Mouse (Mus musculus) neural tube, embryonic 14.5 days (tissue): ENCODE data around the gene Mapk3. TPM values are rescaled to one million over a fixed set of nuclear protein-coding genes. Genes with fewer than 3 reads are reported as not detected.

Source experiments
- ATAC-seq: fragments of 200-750 bp; cut with Nextera tagmentation; 2 replicates; pipeline ENCODE4 v1.8.0; 2017; ENCODE audit warnings: low read depth, mild to moderate bottlenecking, moderate TSS enrichment, moderate library complexity
- H3K27ac ChIP-seq: fragments of 300-500 bp; sonication (generic); 2 replicates; pipeline ENCODE4 v1.5.1; 2014; ENCODE audit warnings: low read depth, mild to moderate bottlenecking, control low read depth, low read length, moderate library complexity, mixed read lengths
- H3K27me3 ChIP-seq: fragments of 300-500 bp; sonication (generic); 2 replicates; pipeline ENCODE4 v1.6.1; 2014; ENCODE audit warnings: low read length; ENCODE audit not compliant: control insufficient read depth, insufficient read depth
- H3K36me3 ChIP-seq: fragments of 300-500 bp; sonication (generic); 2 replicates; pipeline ENCODE4 v1.6.1; 2014; ENCODE audit warnings: low read length, mixed read lengths; ENCODE audit not compliant: control insufficient read depth, insufficient read depth
- H3K4me1 ChIP-seq: fragments of 300-500 bp; sonication (generic); 2 replicates; pipeline ENCODE4 v1.6.1; 2014; ENCODE audit warnings: low read length; ENCODE audit not compliant: control insufficient read depth, insufficient read depth
- H3K4me2 ChIP-seq: fragments of 300-500 bp; sonication (generic); 2 replicates; pipeline ENCODE4 v1.6.1; 2014; ENCODE audit warnings: mild to moderate bottlenecking, low read depth, low read length, control low read depth
- H3K4me3 ChIP-seq: fragments of 300-500 bp; sonication (generic); 2 replicates; pipeline ENCODE4 v1.5.1; 2014; ENCODE audit warnings: low read depth, low read length, control low read depth, mixed read lengths
- H3K9ac ChIP-seq: fragments of 300-500 bp; sonication (generic); replicated peaks from 2 replicates; pipeline ENCODE4 v1.6.1; 2014; ENCODE audit warnings: low read depth, mild to moderate bottlenecking, control low read depth, low read length, mixed read lengths
- H3K9me3 ChIP-seq: fragments of 300-500 bp; sonication (generic); 2 replicates; pipeline ENCODE4 v1.6.1; 2016; ENCODE audit warnings: low read length; ENCODE audit not compliant: control insufficient read depth
- WGBS: fragments of 180-500 bp; shearing (Covaris S2); extraction: QIAGEN DNeasy Blood & Tissue Kit; methylation state at CpG from one replicate; pipeline ENCODE4 v1.1.7; 2014; 5-methylcytosine and 5-hydroxymethylcytosine counted together
- polyA plus RNA-seq: library from polyadenylated mRNA; unstranded; fragments of >200 nt; fragmentation: Nextera tagmentation; extraction: Ambion mirVana; gene quantifications from 2 replicates; pipeline ENCODE4 v1.2.1, GENCODE M21; 2014

Mapk3 gene
- polyA plus RNA-seq, 1 experiment from 2014 or later = 85.9 TPM

GRCm38 (mm10) chr7:126762471-126763008, 3.1 kb downstream of the Mapk3 start:
- peak overlapping the region; percentile 3; the same call in 1 of the 2 replicates for H3K4me3 ChIP-seq
- peak overlapping the region; percentile 7; the same call in 1 of the 2 replicates for H3K27ac ChIP-seq
- no peak overlapping the region for H3K9ac ChIP-seq
- H3K4me2 ChIP-seq = peak overlapping the region; percentile 1; the same call in 1 of the 2 replicates
- no peak for ATAC-seq
- H3K27me3 ChIP-seq = no peaks in the 10 kb centered on the region
- H3K36me3 ChIP-seq = peaks cover 13% of the 10 kb centered on the region
- peaks cover 19% of the 10 kb centered on the region for H3K4me1 ChIP-seq
- no peaks in the 10 kb centered on the region for H3K9me3 ChIP-seq
- WGBS = 62% methylated on average over 17 of the region's 17 CpGs

- ATAC-seq = no peak
- Histone ChIP-seq H3K27ac (no peak overlapping the region), H3K9me3 (no peaks in the 10 kb centered on the region), H3K4me2 (no peak overlapping the region), H3K36me3 (peaks cover 19% of the 10 kb centered on the region), H3K9ac (no peak overlapping the region), H3K4me1 (peaks cover 17% of the 10 kb centered on the region), H3K27me3 (no peaks in the 10 kb centered on the region), H3K4me3 (no peak overlapping the region)
- WGBS = 94% methylated on average over 9 of the region's 9 CpGs
Measured at GRCm38 (mm10) chr7:126765540-126765939, 6.1 kb downstream of the Mapk3 start.

GRCm38 (mm10) chr7:126766201-126766600, 6.8 kb downstream of the Mapk3 start, which contains the start of gene Gdpd3:
Gene Gdpd3, plus strand, starts transcription at chr7:126766334.
- no peak within 1 kb of the TSS for H3K9ac ChIP-seq
- H3K4me3 ChIP-seq = no peak within 1 kb of the TSS
- H3K27me3 ChIP-seq = no peaks in the 10 kb centered on the region
- H3K36me3 ChIP-seq = peaks cover 19% of the 10 kb centered on the region
- H3K4me1 ChIP-seq = peaks cover 11% of the 10 kb centered on the region
- H3K4me2 ChIP-seq = no peak within 1 kb of the TSS
- H3K9me3 ChIP-seq = no peaks in the 10 kb centered on the region
- no peak within 1 kb of the TSS for H3K27ac ChIP-seq
- 83% methylated on average over 16 of the region's 16 CpGs for WGBS
- no peak for ATAC-seq

GRCm38 (mm10) chr7:126767001-126767400, 7.6 kb downstream of the Mapk3 start:
- ATAC-seq = no peak
- no peak overlapping the region for H3K27ac ChIP-seq
- no peaks in the 10 kb centered on the region for H3K27me3 ChIP-seq
- peaks cover 19% of the 10 kb centered on the region for H3K36me3 ChIP-seq
- peaks cover 3% of the 10 kb centered on the region; the same call in 1 of the 2 replicates for H3K4me1 ChIP-seq
- no peak overlapping the region for H3K4me2 ChIP-seq
- no peak overlapping the region for H3K4me3 ChIP-seq
- H3K9me3 ChIP-seq = no peaks in the 10 kb centered on the region
- 92% methylated on average over 8 of the region's 8 CpGs for WGBS
- no peak overlapping the region for H3K9ac ChIP-seq

- no peak overlapping the region for H3K27ac ChIP-seq
- WGBS = 79% methylated on average over 12 of the region's 12 CpGs
Measured at GRCm38 (mm10) chr7:126770784-126771183, 11.4 kb downstream of the Mapk3 start.

GRCm38 (mm10) chr7:126773351-126773750, 13.9 kb downstream of the Mapk3 start:
- ATAC-seq = no peak
- Histone ChIP-seq H3K4me2 (no peak overlapping the region), H3K36me3 (no peaks in the 10 kb centered on the region; the same call in 1 of the 2 replicates), H3K27ac (no peak overlapping the region), H3K4me3 (no peak overlapping the region), H3K27me3 (no peaks in the 10 kb centered on the region), H3K9ac (no peak overlapping the region), H3K4me1 (peaks cover 20% of the 10 kb centered on the region), H3K9me3 (no peaks in the 10 kb centered on the region)
- 60% methylated on average over 2 of the region's 2 CpGs for WGBS

More at GRCm38 (mm10) chr7:126770784-126771183, 11.4 kb downstream of the Mapk3 start:
- ATAC-seq = no peak
- Histone ChIP-seq H3K36me3 (peaks cover 10% of the 10 kb centered on the region), H3K4me3 (no peak overlapping the region), H3K9me3 (no peaks in the 10 kb centered on the region), H3K9ac (no peak overlapping the region), H3K4me1 (peaks cover 2% of the 10 kb centered on the region; the same call in 1 of the 2 replicates), H3K4me2 (no peak overlapping the region), H3K27me3 (no peaks in the 10 kb centered on the region)

GRCm38 (mm10) chr7:126774463-126774862, 15.1 kb downstream of the Mapk3 start:
- ATAC-seq = no peak

GRCm38 (mm10) chr7:126775185-126775977, 16.0 kb downstream of the Mapk3 start:
- WGBS = 84% methylated on average over 10 of the region's 10 CpGs
- no peaks in the 10 kb centered on the region for H3K27me3 ChIP-seq
- no peaks in the 10 kb centered on the region for H3K36me3 ChIP-seq
- H3K9ac ChIP-seq = no peak overlapping the region
- no peak overlapping the region for H3K4me3 ChIP-seq
- peaks cover 24% of the 10 kb centered on the region for H3K4me1 ChIP-seq
- no peak overlapping the region; the same call in 1 of the 2 replicates for H3K27ac ChIP-seq
- no peak for ATAC-seq
- H3K9me3 ChIP-seq = no peaks in the 10 kb centered on the region
- H3K4me2 ChIP-seq = peak overlapping the region; percentile 88; the same call in 1 of the 2 replicates

More at GRCm38 (mm10) chr7:126774463-126774862, 15.1 kb downstream of the Mapk3 start:
- no peaks in the 10 kb centered on the region for H3K36me3 ChIP-seq
- no peak overlapping the region for H3K4me3 ChIP-seq
- no peak overlapping the region for H3K4me2 ChIP-seq
- peaks cover 20% of the 10 kb centered on the region for H3K4me1 ChIP-seq
- H3K9me3 ChIP-seq = no peaks in the 10 kb centered on the region
- no peaks in the 10 kb centered on the region for H3K27me3 ChIP-seq
- no peak overlapping the region for H3K27ac ChIP-seq
- H3K9ac ChIP-seq = no peak overlapping the region
- 85% methylated on average over 2 of the region's 2 CpGs for WGBS

- Histone ChIP-seq H3K27ac (peak overlapping the region; percentile 69), H3K4me2 (peak overlapping the region; percentile 88; the same call in 1 of the 2 replicates), H3K4me3 (peak overlapping the region; percentile 75), H3K36me3 (no peaks in the 10 kb centered on the region), H3K9ac (peak overlapping the region; percentile 92; the same call in 1 of the 2 replicates), H3K27me3 (no peaks in the 10 kb centered on the region), H3K9me3 (no peaks in the 10 kb centered on the region), H3K4me1 (peaks cover 27% of the 10 kb centered on the region)
- WGBS = 64% methylated on average over 3 of the region's 3 CpGs
- no peak for ATAC-seq
Measured at GRCm38 (mm10) chr7:126775978-126776234, 16.5 kb downstream of the Mapk3 start.
